Mouse (Mus musculus) E14TG2a.4 (cell line): ENCODE data around the gene Htra2.

Source experiments
- CTCF ChIP-seq: conservative IDR thresholded peaks from 2 replicates; pipeline ENCODE4 v1.5.1; 2014; ENCODE audit warnings: low read length
- POU5F1 ChIP-seq: IDR thresholded peaks from 2 replicates; pipeline ENCODE4 v1.6.1; 2014; ENCODE audit warnings: low read length, borderline replicate concordance

DNA sequence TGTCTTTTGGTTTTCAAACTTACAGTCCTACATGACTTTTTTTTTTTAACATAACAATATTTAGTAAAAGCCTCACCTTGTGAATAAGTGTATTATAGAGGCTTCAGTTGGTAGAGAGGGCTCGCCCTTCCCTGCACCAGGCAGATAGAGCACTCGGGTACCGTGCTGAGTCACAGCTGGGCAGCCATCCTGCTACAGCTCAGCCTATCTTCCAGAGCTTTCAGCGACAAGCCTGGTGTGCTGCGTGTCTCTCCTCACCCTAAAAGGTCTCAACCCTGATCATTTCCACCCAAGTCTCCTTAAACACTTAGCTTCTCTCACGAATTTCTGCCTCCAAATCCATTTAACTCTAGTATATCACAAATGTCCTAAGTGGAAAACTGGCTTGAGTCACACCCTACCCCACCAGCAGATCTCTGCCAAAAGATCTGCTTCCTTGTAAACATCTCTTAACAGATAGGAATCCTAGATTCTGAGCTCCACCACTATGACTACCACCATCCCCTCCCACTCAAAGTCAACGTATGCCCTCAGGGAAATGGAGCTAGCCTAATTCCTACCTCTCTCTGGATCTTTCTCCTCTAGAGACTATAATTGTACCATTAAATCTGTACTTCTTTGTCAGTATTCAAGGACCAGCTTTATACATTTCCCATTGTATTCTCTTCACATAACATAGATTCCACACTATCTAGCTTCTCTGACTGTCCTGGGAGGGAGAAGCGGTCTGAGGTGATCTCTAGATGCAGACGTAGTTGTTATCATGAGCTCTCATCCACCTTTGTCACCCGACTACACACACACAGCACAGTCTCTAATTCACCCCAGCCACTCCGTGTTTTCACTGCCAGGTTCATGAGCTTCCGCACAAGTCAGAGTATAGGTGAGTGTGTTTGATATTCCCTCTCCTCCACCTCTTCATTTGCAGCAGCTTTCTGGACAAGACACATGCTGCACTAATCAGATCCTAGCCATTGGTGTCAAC lies 40.3 kb downstream of the Htra2 start:
- TF ChIP-seq CTCF (no peak), POU5F1 (no peak)
